Mouse (Mus musculus): ENCODE measurements around the gene Klf1. TPM values are rescaled to one million over a fixed set of nuclear protein-coding genes. Genes with fewer than 3 reads are reported as not detected.

Gene Klf1
- total RNA-seq (2021), result not detected
- long read RNA-seq, experiment 1, result 0 reads
- long read RNA-seq, experiment 2, result 0 reads

GRCm38 (mm10) chr8:84901752-84902151 lies at the start of gene Klf1:
Gene Klf1, plus strand, starts transcription at chr8:84901928.
- DNase-seq, result no peak
- intact Hi-C loops (cut with DNase I), result loop anchor here (2.0 kb wide), 1 partner anchor 55 kb away; the partner anchor contains the start of gene Calr

- intact Hi-C loops (cut with DNase I), result no loop called here
- DNase-seq, result no peak
Measured at GRCm38 (mm10) chr8:84856434-84856833, 45.3 kb upstream of the Klf1 start.

- peak; percentile 92 to 94 for DNase-seq
- intact Hi-C loops (cut with DNase I), result no loop called here
Measured at GRCm38 (mm10) chr8:84856864-84857441, 44.8 kb upstream of the Klf1 start, which contains the start of gene Farsa. Gene Farsa, plus strand, starts transcription at chr8:84856989.

GRCm38 (mm10) chr8:84871376-84872308 lies 30.1 kb upstream of the Klf1 start, which contains the start of gene Syce2:
Gene Syce2, plus strand, starts transcription at chr8:84872111.
- DNase-seq, result peak; percentile 78 to 86
- intact Hi-C loops (cut with DNase I), result no loop called here

- DNase-seq, result peak; percentile 26 to 30
- intact Hi-C loops (cut with DNase I), result no loop called here
Measured at GRCm38 (mm10) chr8:84872309-84872965, 29.3 kb upstream of the Klf1 start.

- DNase-seq, result no peak
- intact Hi-C loops (cut with DNase I), result no loop called here
Measured at GRCm38 (mm10) chr8:84873016-84873415, 28.7 kb upstream of the Klf1 start.

GRCm38 (mm10) chr8:84874339-84874738 lies 27.4 kb upstream of the Klf1 start:
- intact Hi-C loops (cut with DNase I), result no loop called here
- DNase-seq, result no peak

GRCm38 (mm10) chr8:84877297-84878035 lies 24.3 kb upstream of the Klf1 start:
- intact Hi-C loops (cut with DNase I), result no loop called here
- DNase-seq, result no peak

GRCm38 (mm10) chr8:84878915-84879314 lies 22.8 kb upstream of the Klf1 start:
- no peak for DNase-seq
- intact Hi-C loops (cut with DNase I), result no loop called here

- DNase-seq, result no peak
- intact Hi-C loops (cut with DNase I), result no loop called here
Measured at GRCm38 (mm10) chr8:84884728-84885127, 17.0 kb upstream of the Klf1 start.

GRCm38 (mm10) chr8:84888280-84888679 lies 13.4 kb upstream of the Klf1 start:
- DNase-seq, result no peak
- intact Hi-C loops (cut with DNase I), result no loop called here

- intact Hi-C loops (cut with DNase I), result no loop called here
- DNase-seq, result no peak
Measured at GRCm38 (mm10) chr8:84889141-84889540, 12.6 kb upstream of the Klf1 start.

GRCm38 (mm10) chr8:84892993-84893708 lies 8.6 kb upstream of the Klf1 start:
- no peak for DNase-seq
- intact Hi-C loops (cut with DNase I), result no loop called here

GRCm38 (mm10) chr8:84893709-84894134 lies 8.0 kb upstream of the Klf1 start, which contains the start of gene Gcdh:
Gene Gcdh, minus strand, starts transcription at chr8:84893921.
- intact Hi-C loops (cut with DNase I), result no loop called here
- peak; percentile 87 to 90 for DNase-seq

- intact Hi-C loops (cut with DNase I), result no loop called here
- no peak for DNase-seq
Measured at GRCm38 (mm10) chr8:84895963-84896362, 5.8 kb upstream of the Klf1 start.

GRCm38 (mm10) chr8:84901071-84901470 lies 657 bp upstream of the Klf1 start:
- no peak for DNase-seq
- intact Hi-C loops (cut with DNase I), result no loop called here

GRCm38 (mm10) chr8:84902367-84902919 lies 715 bp downstream of the Klf1 start:
- DNase-seq, result no peak
- intact Hi-C loops (cut with DNase I), result loop anchor here (2.0 kb wide), 1 partner anchor 56 kb away; the partner anchor contains the start of gene Calr

- DNase-seq, result peak; percentile 94 to 96
- intact Hi-C loops (cut with DNase I), result loop anchor here (2.0 kb wide), 1 partner anchor 56 kb away; the partner anchor contains the start of gene Calr
Measured at GRCm38 (mm10) chr8:84902920-84903661, 1.4 kb downstream of the Klf1 start.

Data from heart, postnatal 14 days (tissue).